Mouse (Mus musculus): ENCODE measurements around the gene Clcnka. TPM values are rescaled to one million over a fixed set of nuclear protein-coding genes. Genes with fewer than 3 reads are reported as not detected.

The Clcnka gene
- polyA plus RNA-seq, 1 experiment, result not detected

DNA sequence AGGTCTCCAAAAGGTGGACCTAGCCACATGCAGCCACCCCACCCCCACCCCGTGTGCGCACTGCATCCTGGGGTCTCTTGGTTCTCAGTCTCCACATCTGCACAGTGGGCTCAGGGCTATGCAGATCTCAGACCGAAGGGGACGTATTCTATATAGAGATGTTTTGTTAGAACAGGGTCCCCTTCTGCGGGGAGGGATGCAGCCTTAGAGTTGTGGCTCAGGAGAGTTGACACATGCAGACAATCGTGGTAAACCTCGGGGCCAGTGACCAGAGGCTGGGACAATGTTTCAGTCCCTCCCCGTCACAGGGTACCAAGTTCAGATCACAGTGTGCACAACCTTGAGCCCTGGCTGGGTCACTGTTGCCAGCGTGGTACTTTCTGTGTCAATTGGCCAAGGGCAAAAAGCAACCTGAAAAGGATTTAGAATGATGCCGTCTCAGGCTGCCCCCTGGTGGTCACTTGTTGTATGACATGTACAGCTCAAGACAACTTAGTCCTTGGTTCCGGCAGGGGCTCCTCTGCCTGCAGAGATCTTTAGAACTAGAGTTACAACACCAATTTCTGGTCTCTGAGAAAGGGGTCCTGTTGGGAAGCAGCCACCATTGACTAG lies 35.5 kb downstream of the Clcnka start:
- Histone ChIP-seq H3K27ac (ENCODE audit: insufficient read depth, low read length) (no peak overlapping the region), H3K4me3 (ENCODE audit: insufficient read depth, low read length) (no peak overlapping the region), H3K4me1 (ENCODE audit: control insufficient read depth, insufficient read depth, low read length) (no peaks in the 10 kb centered on the region)
- TF ChIP-seq CTCF (IDR thresholded peaks at IDR 0.05; ENCODE audit: borderline replicate concordance, insufficient read depth, low read length) (peak; percentile 26; the same call in 1 of the 2 replicates), POLR2A (IDR thresholded peaks at IDR 0.05; ENCODE audit: low read depth, low read length) (no peak)

DNA sequence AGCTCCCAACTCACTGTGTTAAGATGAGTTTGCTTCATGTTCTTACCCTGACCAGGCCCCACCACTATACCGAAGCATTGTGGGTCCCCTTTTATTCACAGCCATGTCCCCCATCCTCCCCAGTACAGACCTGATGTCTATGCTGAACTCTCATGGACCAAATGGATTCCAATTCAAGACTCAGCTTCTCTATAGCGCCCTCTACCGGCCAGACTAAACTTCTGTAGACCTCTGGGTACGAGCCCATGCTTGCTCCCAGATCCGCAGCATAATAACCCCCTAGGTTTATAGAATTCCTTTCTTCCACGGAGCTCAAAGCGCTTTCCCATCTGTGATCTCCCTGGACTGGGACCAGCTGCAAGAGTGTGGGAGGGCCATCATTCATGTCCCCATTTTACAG lies 37.7 kb downstream of the Clcnka start:
- TF ChIP-seq POLR2A (IDR thresholded peaks at IDR 0.05; ENCODE audit: low read depth, low read length) (no peak), CTCF (IDR thresholded peaks at IDR 0.05; ENCODE audit: borderline replicate concordance, insufficient read depth, low read length) (no peak)
- H3K27ac ChIP-seq (ENCODE audit: insufficient read depth, low read length), result no peak overlapping the region
- no peaks in the 10 kb centered on the region for H3K4me1 ChIP-seq (ENCODE audit: control insufficient read depth, insufficient read depth, low read length)
- no peak overlapping the region for H3K4me3 ChIP-seq (ENCODE audit: insufficient read depth, low read length)

DNA sequence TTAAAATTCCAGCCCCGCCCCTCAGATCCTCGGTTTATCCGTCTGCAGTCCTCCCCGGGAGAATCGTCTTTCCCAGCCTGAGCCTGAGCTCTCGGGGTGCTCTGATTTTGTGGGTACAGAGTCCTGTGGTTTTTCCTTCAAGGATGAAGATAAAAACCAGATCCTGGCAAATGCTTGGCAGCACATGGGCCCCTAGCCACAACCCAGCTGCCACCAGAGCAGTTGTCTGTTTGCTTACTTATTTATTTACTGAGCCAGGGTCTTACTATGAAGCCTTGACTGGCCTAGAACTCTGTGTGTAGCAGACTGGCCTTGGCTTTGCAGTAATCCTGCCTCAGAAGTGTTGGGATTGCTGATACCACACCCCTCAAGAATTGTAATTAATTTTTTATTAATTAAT lies 39.3 kb downstream of the Clcnka start:
- no peaks in the 10 kb centered on the region for H3K4me1 ChIP-seq (ENCODE audit: control insufficient read depth, insufficient read depth, low read length)
- H3K27ac ChIP-seq (ENCODE audit: insufficient read depth, low read length), result no peak overlapping the region
- no peak overlapping the region for H3K4me3 ChIP-seq (ENCODE audit: insufficient read depth, low read length)
- TF ChIP-seq CTCF (IDR thresholded peaks at IDR 0.05; ENCODE audit: borderline replicate concordance, insufficient read depth, low read length) (no peak), POLR2A (IDR thresholded peaks at IDR 0.05; ENCODE audit: low read depth, low read length) (no peak)

DNA sequence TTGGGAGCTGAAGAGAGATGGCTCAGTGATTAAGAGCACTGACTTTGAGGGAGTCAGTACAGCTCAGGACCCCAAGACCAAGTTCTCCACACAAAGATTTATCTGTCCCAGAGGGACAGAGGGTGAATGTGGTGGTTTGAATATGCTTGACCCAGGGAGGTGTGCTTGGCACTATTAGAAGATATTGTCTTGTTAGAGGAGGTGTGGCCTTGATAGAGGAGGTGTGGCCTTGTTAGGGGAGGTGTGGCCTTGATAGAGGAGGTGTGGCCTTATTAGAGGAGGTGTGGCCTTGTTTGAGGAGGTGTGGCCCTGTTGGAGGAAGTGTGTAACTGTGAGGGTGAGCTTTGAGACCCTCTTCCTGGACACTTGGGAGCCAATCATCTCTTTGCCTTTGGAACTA lies 40.7 kb downstream of the Clcnka start:
- H3K4me1 ChIP-seq (ENCODE audit: control insufficient read depth, insufficient read depth, low read length), result no peaks in the 10 kb centered on the region
- H3K27ac ChIP-seq (ENCODE audit: insufficient read depth, low read length), result no peak overlapping the region
- no peak overlapping the region for H3K4me3 ChIP-seq (ENCODE audit: insufficient read depth, low read length)
- no peak for TF ChIP-seq CTCF (IDR thresholded peaks at IDR 0.05; ENCODE audit: borderline replicate concordance, insufficient read depth, low read length)
- no peak for TF ChIP-seq POLR2A (IDR thresholded peaks at IDR 0.05; ENCODE audit: low read depth, low read length)

DNA sequence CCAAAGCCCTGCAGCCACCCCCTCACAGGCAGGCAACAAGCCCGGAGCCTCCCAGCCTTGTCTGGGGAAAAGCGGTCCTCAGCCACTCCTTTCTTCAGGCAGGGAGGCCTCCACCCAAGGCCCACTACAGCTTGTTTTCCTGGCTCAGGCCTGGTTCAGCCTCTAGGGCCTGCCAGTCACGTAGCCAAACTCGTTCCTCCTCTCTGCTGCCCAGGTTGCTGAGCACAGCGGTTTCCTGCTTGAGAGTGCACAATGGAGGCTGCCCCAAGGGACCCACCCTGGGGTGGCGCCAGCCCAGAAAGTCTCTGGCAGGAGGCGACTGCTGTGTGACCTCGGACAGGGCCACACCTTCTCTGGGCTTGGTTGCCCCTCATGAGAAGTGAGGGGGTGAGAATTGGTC lies 44.7 kb downstream of the Clcnka start:
- TF ChIP-seq CTCF (IDR thresholded peaks at IDR 0.05; ENCODE audit: borderline replicate concordance, insufficient read depth, low read length) (no peak), POLR2A (IDR thresholded peaks at IDR 0.05; ENCODE audit: low read depth, low read length) (no peak)
- Histone ChIP-seq H3K4me3 (ENCODE audit: insufficient read depth, low read length) (no peak overlapping the region), H3K4me1 (ENCODE audit: control insufficient read depth, insufficient read depth, low read length) (no peaks in the 10 kb centered on the region), H3K27ac (ENCODE audit: insufficient read depth, low read length) (no peak overlapping the region)

DNA sequence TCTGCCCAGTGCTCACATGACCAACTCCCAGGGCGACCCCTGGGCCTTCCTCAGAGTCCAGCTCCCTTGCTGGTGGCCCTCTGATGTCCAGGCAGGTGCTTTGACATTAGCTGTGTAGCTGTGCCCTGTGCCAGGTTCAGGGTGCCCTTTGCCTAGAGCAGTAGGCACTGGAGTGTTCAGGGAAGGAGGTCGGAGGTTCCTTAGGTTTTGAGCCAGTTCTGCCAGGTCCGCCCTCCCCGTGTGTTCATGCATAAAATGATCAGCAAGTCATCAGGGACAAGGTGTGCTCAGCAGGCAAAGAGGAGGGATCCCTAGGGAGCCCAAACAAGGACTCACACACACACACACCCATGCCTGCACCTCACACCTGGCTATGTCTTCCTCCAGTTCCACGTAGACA lies 45.5 kb downstream of the Clcnka start:
- H3K4me1 ChIP-seq (ENCODE audit: control insufficient read depth, insufficient read depth, low read length), result no peaks in the 10 kb centered on the region
- H3K27ac ChIP-seq (ENCODE audit: insufficient read depth, low read length), result no peak overlapping the region
- TF ChIP-seq CTCF (IDR thresholded peaks at IDR 0.05; ENCODE audit: borderline replicate concordance, insufficient read depth, low read length) (no peak), POLR2A (IDR thresholded peaks at IDR 0.05; ENCODE audit: low read depth, low read length) (no peak)
- no peak overlapping the region for H3K4me3 ChIP-seq (ENCODE audit: insufficient read depth, low read length)

DNA sequence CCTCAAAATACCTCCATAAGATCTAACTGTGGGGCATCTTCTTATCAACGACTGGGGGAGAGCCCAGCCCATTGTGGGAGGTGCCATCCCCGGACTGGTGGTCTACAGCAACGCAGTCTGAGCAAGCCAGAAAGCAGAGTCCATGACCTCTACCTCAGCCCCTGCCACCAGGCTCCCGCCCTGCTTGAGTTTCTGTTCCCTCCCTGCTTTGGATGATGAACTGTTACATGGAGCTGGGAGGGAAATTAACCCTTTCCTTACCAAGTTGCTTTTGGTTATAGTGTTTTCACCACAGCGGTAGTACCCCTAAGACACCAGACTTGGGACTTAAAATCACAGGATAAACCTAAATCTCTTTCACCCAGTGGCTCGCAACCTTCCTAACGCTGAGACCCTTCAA lies 46.6 kb downstream of the Clcnka start:
- no peaks in the 10 kb centered on the region for H3K4me1 ChIP-seq (ENCODE audit: control insufficient read depth, insufficient read depth, low read length)
- no peak overlapping the region for H3K27ac ChIP-seq (ENCODE audit: insufficient read depth, low read length)
- no peak overlapping the region for H3K4me3 ChIP-seq (ENCODE audit: insufficient read depth, low read length)
- TF ChIP-seq CTCF (IDR thresholded peaks at IDR 0.05; ENCODE audit: borderline replicate concordance, insufficient read depth, low read length), result no peak

DNA sequence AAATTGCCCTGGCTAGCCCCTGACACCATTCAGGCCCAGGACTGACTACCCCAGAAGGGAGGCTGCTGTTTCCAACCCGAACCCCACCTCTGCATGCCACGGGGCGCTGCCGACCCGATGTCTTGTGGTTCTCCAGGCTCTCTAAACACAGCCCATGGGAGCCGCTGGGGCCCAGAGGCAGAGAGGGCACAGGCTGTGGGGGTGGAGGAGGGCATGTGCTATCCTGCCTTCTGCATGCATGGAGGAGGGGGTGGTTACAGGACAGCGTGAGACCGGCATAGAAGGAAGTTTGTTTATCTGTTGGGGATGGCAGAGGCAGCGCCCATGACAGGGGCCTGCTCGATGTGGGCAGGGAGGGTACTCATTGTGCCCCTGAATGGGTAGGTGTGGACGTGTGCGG lies 48.5 kb downstream of the Clcnka start:
- H3K27ac ChIP-seq (ENCODE audit: insufficient read depth, low read length), result no peak overlapping the region
- no peak overlapping the region for H3K4me3 ChIP-seq (ENCODE audit: insufficient read depth, low read length)
- H3K4me1 ChIP-seq (ENCODE audit: control insufficient read depth, insufficient read depth, low read length), result no peaks in the 10 kb centered on the region
- no peak for TF ChIP-seq POLR2A (IDR thresholded peaks at IDR 0.05; ENCODE audit: low read depth, low read length)
- no peak for TF ChIP-seq CTCF (IDR thresholded peaks at IDR 0.05; ENCODE audit: borderline replicate concordance, insufficient read depth, low read length)

DNA sequence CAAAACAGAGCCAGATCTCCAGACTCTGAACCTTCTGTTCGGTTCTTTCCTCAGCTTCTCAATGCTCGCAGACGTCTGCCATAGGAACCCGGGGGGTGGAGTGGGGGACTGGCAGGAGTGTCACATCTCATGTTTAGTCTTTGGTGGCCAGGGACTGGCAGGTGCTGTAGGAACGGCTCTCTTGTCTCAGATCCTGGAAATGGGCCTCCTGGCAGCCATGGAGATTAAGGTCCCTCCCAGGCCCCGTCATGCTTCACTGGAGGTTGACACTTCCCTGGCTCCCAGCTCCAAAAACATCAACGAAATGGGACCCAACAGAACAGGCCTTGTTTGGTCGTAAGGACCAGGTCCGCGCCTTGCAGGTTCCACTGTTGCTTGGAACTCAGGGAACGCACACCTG lies 49.9 kb downstream of the Clcnka start:
- no peak for TF ChIP-seq POLR2A (IDR thresholded peaks at IDR 0.05; ENCODE audit: low read depth, low read length)
- H3K4me1 ChIP-seq (ENCODE audit: control insufficient read depth, insufficient read depth, low read length), result no peaks in the 10 kb centered on the region
- H3K27ac ChIP-seq (ENCODE audit: insufficient read depth, low read length), result no peak overlapping the region
- H3K4me3 ChIP-seq (ENCODE audit: insufficient read depth, low read length), result no peak overlapping the region

DNA sequence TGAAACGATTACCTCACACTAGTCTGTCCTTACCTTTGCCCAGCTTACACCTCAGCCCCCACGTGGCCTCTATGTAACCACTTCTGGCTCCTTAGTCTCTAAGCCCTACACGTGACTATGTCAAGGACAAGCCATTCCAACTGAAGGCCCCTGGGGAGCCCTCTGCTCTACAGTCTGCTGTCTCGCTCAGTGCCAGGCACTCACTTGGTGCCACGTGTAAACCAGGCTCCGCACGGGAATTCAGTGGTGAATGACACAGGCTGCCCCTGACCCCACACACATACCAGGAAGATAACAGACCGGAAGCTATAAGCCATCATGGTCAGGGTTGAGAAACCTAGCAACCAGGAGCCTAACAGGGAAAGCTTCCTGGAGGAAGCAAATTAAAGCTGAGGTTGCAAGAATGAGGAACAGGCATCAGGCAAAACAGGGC lies 51.1 kb downstream of the Clcnka start:
- H3K27ac ChIP-seq (ENCODE audit: insufficient read depth, low read length), result no peak overlapping the region
- no peak for TF ChIP-seq CTCF (IDR thresholded peaks at IDR 0.05; ENCODE audit: borderline replicate concordance, insufficient read depth, low read length)
- H3K4me1 ChIP-seq (ENCODE audit: control insufficient read depth, insufficient read depth, low read length), result no peaks in the 10 kb centered on the region
- H3K4me3 ChIP-seq (ENCODE audit: insufficient read depth, low read length), result no peak overlapping the region

DNA sequence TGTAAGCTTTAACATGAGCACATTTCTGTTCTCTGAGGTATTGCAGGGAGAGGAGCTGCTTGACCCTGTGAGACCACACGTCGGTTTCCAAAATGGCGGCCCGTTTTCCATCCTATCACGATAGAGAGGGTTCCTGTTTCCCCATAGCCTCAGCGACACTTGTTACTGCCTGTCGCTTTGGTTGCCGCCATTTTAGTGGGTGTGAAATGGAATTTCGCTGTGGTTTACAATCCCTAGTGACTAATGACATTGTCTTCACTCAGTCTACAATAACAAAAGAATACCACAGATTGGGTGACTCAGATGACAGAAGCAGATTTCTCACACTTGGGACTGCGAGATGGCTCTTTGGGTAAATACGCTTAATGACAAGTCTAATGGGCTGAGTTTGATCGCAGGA lies 53.3 kb downstream of the Clcnka start:
- H3K4me1 ChIP-seq (ENCODE audit: control insufficient read depth, insufficient read depth, low read length), result no peaks in the 10 kb centered on the region
- no peak overlapping the region for H3K4me3 ChIP-seq (ENCODE audit: insufficient read depth, low read length)
- TF ChIP-seq CTCF (IDR thresholded peaks at IDR 0.05; ENCODE audit: borderline replicate concordance, insufficient read depth, low read length) (no peak), POLR2A (IDR thresholded peaks at IDR 0.05; ENCODE audit: low read depth, low read length) (no peak)
- H3K27ac ChIP-seq (ENCODE audit: insufficient read depth, low read length), result no peak overlapping the region
